Mouse (Mus musculus): ENCODE data around the gene Npc2. TPM values are rescaled to one million over a fixed set of nuclear protein-coding genes. Genes with fewer than 3 reads are reported as not detected.

Gene Npc2
- polyA plus RNA-seq (2014; fragmentation: Nextera tagmentation; extraction: Ambion mirVana), result 52.0 and 55.6 TPM in 2 replicates

- WGBS (ENCODE audit: insufficient replicate concordance), result under 1% methylated on average over 50 of the region's 50 CpGs
These were observed at the start of gene Npc2, which contains the start of gene Isca2 for GRCm38 (mm10) chr12:84772726-84773441. TSS of gene Npc2 (minus strand) at chr12:84773152. TSS of gene Isca2 (plus strand) at chr12:84773251.

GRCm38 (mm10) chr12:84819236-84820168, 46.5 kb upstream of the Npc2 start:
- no peak overlapping the region for H3K4me3 ChIP-seq (ENCODE audit: low read depth, low read length)
- H3K9ac ChIP-seq (ENCODE audit: low read depth, low read length), result no peak overlapping the region
- WGBS (ENCODE audit: insufficient replicate concordance), result 69% methylated on average over 13 of the region's 13 CpGs
- H3K27me3 ChIP-seq (ENCODE audit: control insufficient read depth, insufficient read depth, low read length), result peaks cover 18% of the 10 kb centered on the region
- no peak overlapping the region for H3K4me2 ChIP-seq
- H3K36me3 ChIP-seq (ENCODE audit: control insufficient read depth, insufficient read depth, low read length), result no peaks in the 10 kb centered on the region
- H3K4me1 ChIP-seq (ENCODE audit: control insufficient read depth, insufficient read depth, low read length), result no peaks in the 10 kb centered on the region
- ATAC-seq (replicated peaks; ENCODE audit: insufficient number of reproducible peaks, low FRiP score, low TSS enrichment), result peak; percentile 77; the same call in 1 of the 2 replicates
- H3K27ac ChIP-seq (ENCODE audit: low read depth, low read length), result no peak overlapping the region
- no peaks in the 10 kb centered on the region for H3K9me3 ChIP-seq (replicated peaks; ENCODE audit: control insufficient read depth, low read length)

More at GRCm38 (mm10) chr12:84772726-84773441, at the start of gene Npc2, which contains the start of gene Isca2:
- Histone ChIP-seq H3K36me3 (ENCODE audit: control insufficient read depth, insufficient read depth, low read length) (no peaks in the 10 kb centered on the region), H3K9ac (ENCODE audit: low read depth, low read length) (peak within 1 kb of the TSS; percentile 87), H3K27ac (ENCODE audit: low read depth, low read length) (peak within 1 kb of the TSS; percentile 82), H3K4me3 (ENCODE audit: low read depth, low read length) (peak within 1 kb of the TSS; percentile 71), H3K4me1 (ENCODE audit: control insufficient read depth, insufficient read depth, low read length) (peaks cover 11% of the 10 kb centered on the region), H3K9me3 (replicated peaks; ENCODE audit: control insufficient read depth, low read length) (no peaks in the 10 kb centered on the region), H3K27me3 (ENCODE audit: control insufficient read depth, insufficient read depth, low read length) (no peaks in the 10 kb centered on the region), H3K4me2 (peak within 1 kb of the TSS; percentile 76)
- ATAC-seq (replicated peaks; ENCODE audit: insufficient number of reproducible peaks, low FRiP score, low TSS enrichment), result peak; percentile 97

GRCm38 (mm10) chr12:84818496-84818895, 45.5 kb upstream of the Npc2 start:
- peaks cover 22% of the 10 kb centered on the region for H3K27me3 ChIP-seq (ENCODE audit: control insufficient read depth, insufficient read depth, low read length)
- H3K9ac ChIP-seq (ENCODE audit: low read depth, low read length), result no peak overlapping the region
- H3K4me3 ChIP-seq (ENCODE audit: low read depth, low read length), result no peak overlapping the region
- H3K36me3 ChIP-seq (ENCODE audit: control insufficient read depth, insufficient read depth, low read length), result no peaks in the 10 kb centered on the region
- H3K4me1 ChIP-seq (ENCODE audit: control insufficient read depth, insufficient read depth, low read length), result no peaks in the 10 kb centered on the region
- H3K9me3 ChIP-seq (replicated peaks; ENCODE audit: control insufficient read depth, low read length), result no peaks in the 10 kb centered on the region
- no peak overlapping the region for H3K4me2 ChIP-seq
- 59% methylated on average over 4 of the region's 4 CpGs for WGBS (ENCODE audit: insufficient replicate concordance)
- ATAC-seq (replicated peaks; ENCODE audit: insufficient number of reproducible peaks, low FRiP score, low TSS enrichment), result no peak
- no peak overlapping the region for H3K27ac ChIP-seq (ENCODE audit: low read depth, low read length)

- Histone ChIP-seq H3K27ac (ENCODE audit: low read depth, low read length) (no peak overlapping the region), H3K27me3 (ENCODE audit: control insufficient read depth, insufficient read depth, low read length) (peaks cover 21% of the 10 kb centered on the region), H3K9me3 (replicated peaks; ENCODE audit: control insufficient read depth, low read length) (no peaks in the 10 kb centered on the region), H3K9ac (ENCODE audit: low read depth, low read length) (no peak overlapping the region), H3K4me3 (ENCODE audit: low read depth, low read length) (no peak overlapping the region), H3K4me2 (no peak overlapping the region), H3K4me1 (ENCODE audit: control insufficient read depth, insufficient read depth, low read length) (no peaks in the 10 kb centered on the region), H3K36me3 (ENCODE audit: control insufficient read depth, insufficient read depth, low read length) (no peaks in the 10 kb centered on the region)
- WGBS (ENCODE audit: insufficient replicate concordance), result 82% methylated on average over 3 of the region's 3 CpGs
- no peak for ATAC-seq (replicated peaks; ENCODE audit: insufficient number of reproducible peaks, low FRiP score, low TSS enrichment)
These were observed 41.8 kb upstream of the Npc2 start for GRCm38 (mm10) chr12:84814663-84815325.

GRCm38 (mm10) chr12:84813773-84814172, 40.8 kb upstream of the Npc2 start:
- Histone ChIP-seq H3K4me2 (no peak overlapping the region), H3K4me3 (ENCODE audit: low read depth, low read length) (no peak overlapping the region), H3K36me3 (ENCODE audit: control insufficient read depth, insufficient read depth, low read length) (no peaks in the 10 kb centered on the region), H3K9me3 (replicated peaks; ENCODE audit: control insufficient read depth, low read length) (no peaks in the 10 kb centered on the region), H3K27ac (ENCODE audit: low read depth, low read length) (no peak overlapping the region), H3K4me1 (ENCODE audit: control insufficient read depth, insufficient read depth, low read length) (no peaks in the 10 kb centered on the region), H3K27me3 (ENCODE audit: control insufficient read depth, insufficient read depth, low read length) (peaks cover 31% of the 10 kb centered on the region), H3K9ac (ENCODE audit: low read depth, low read length) (no peak overlapping the region)
- WGBS (ENCODE audit: insufficient replicate concordance), result 33% methylated on average over 7 of the region's 7 CpGs
- no peak for ATAC-seq (replicated peaks; ENCODE audit: insufficient number of reproducible peaks, low FRiP score, low TSS enrichment)

- Histone ChIP-seq H3K9me3 (replicated peaks; ENCODE audit: control insufficient read depth, low read length) (no peaks in the 10 kb centered on the region), H3K4me2 (no peak overlapping the region), H3K4me1 (ENCODE audit: control insufficient read depth, insufficient read depth, low read length) (no peaks in the 10 kb centered on the region), H3K27me3 (ENCODE audit: control insufficient read depth, insufficient read depth, low read length) (peaks cover 46% of the 10 kb centered on the region), H3K36me3 (ENCODE audit: control insufficient read depth, insufficient read depth, low read length) (no peaks in the 10 kb centered on the region), H3K27ac (ENCODE audit: low read depth, low read length) (no peak overlapping the region), H3K4me3 (ENCODE audit: low read depth, low read length) (no peak overlapping the region), H3K9ac (ENCODE audit: low read depth, low read length) (no peak overlapping the region)
- WGBS (ENCODE audit: insufficient replicate concordance), result 47% methylated on average over 3 of the region's 3 CpGs
- no peak for ATAC-seq (replicated peaks; ENCODE audit: insufficient number of reproducible peaks, low FRiP score, low TSS enrichment)
These were observed 39.1 kb upstream of the Npc2 start for GRCm38 (mm10) chr12:84812004-84812403.

- no peak overlapping the region for H3K4me2 ChIP-seq
- peaks cover 49% of the 10 kb centered on the region for H3K27me3 ChIP-seq (ENCODE audit: control insufficient read depth, insufficient read depth, low read length)
- H3K27ac ChIP-seq (ENCODE audit: low read depth, low read length), result no peak overlapping the region
- H3K36me3 ChIP-seq (ENCODE audit: control insufficient read depth, insufficient read depth, low read length), result no peaks in the 10 kb centered on the region
- ATAC-seq (replicated peaks; ENCODE audit: insufficient number of reproducible peaks, low FRiP score, low TSS enrichment), result no peak
- H3K9me3 ChIP-seq (replicated peaks; ENCODE audit: control insufficient read depth, low read length), result no peaks in the 10 kb centered on the region
- WGBS (ENCODE audit: insufficient replicate concordance), result 57% methylated on average over 4 of the region's 4 CpGs
- 0 out of 2 replicates have a peak, but pooled peaks cover 2% of the 10 kb centered on the region for H3K4me1 ChIP-seq (ENCODE audit: control insufficient read depth, insufficient read depth, low read length)
- H3K4me3 ChIP-seq (ENCODE audit: low read depth, low read length), result no peak overlapping the region
- no peak overlapping the region for H3K9ac ChIP-seq (ENCODE audit: low read depth, low read length)
These were observed 38.6 kb upstream of the Npc2 start for GRCm38 (mm10) chr12:84811510-84811909.

- Histone ChIP-seq H3K27me3 (ENCODE audit: control insufficient read depth, insufficient read depth, low read length) (peaks cover 49% of the 10 kb centered on the region), H3K4me2 (no peak overlapping the region), H3K4me1 (ENCODE audit: control insufficient read depth, insufficient read depth, low read length) (0 out of 2 replicates have a peak, but pooled peaks cover 2% of the 10 kb centered on the region), H3K4me3 (ENCODE audit: low read depth, low read length) (no peak overlapping the region), H3K9ac (ENCODE audit: low read depth, low read length) (no peak overlapping the region), H3K36me3 (ENCODE audit: control insufficient read depth, insufficient read depth, low read length) (no peaks in the 10 kb centered on the region), H3K9me3 (replicated peaks; ENCODE audit: control insufficient read depth, low read length) (no peaks in the 10 kb centered on the region), H3K27ac (ENCODE audit: low read depth, low read length) (no peak overlapping the region)
- ATAC-seq (replicated peaks; ENCODE audit: insufficient number of reproducible peaks, low FRiP score, low TSS enrichment), result no peak
- WGBS (ENCODE audit: insufficient replicate concordance), result 44% methylated on average over 1 of the region's 1 CpGs
These were observed 37.9 kb upstream of the Npc2 start for GRCm38 (mm10) chr12:84810810-84811209.
